Mouse (Mus musculus) ES-Bruce4 (cell line): ENCODE measurements around the gene Dcdc2a.

Experiments used
- CTCF ChIP-seq: IDR thresholded peaks from one replicate; pipeline ENCODE4 v1.8.1; 2011; ENCODE audit warnings: low read depth, low read length
- EP300 ChIP-seq: IDR thresholded peaks from 2 replicates; pipeline ENCODE4 v1.6.1; 2011; ENCODE audit warnings: low read depth, low read length; ENCODE audit not compliant: insufficient read depth
- POLR2A ChIP-seq: IDR thresholded peaks from one replicate; pipeline ENCODE4 v1.8.1; 2011; ENCODE audit warnings: low read length; ENCODE audit not compliant: insufficient read depth

DNA sequence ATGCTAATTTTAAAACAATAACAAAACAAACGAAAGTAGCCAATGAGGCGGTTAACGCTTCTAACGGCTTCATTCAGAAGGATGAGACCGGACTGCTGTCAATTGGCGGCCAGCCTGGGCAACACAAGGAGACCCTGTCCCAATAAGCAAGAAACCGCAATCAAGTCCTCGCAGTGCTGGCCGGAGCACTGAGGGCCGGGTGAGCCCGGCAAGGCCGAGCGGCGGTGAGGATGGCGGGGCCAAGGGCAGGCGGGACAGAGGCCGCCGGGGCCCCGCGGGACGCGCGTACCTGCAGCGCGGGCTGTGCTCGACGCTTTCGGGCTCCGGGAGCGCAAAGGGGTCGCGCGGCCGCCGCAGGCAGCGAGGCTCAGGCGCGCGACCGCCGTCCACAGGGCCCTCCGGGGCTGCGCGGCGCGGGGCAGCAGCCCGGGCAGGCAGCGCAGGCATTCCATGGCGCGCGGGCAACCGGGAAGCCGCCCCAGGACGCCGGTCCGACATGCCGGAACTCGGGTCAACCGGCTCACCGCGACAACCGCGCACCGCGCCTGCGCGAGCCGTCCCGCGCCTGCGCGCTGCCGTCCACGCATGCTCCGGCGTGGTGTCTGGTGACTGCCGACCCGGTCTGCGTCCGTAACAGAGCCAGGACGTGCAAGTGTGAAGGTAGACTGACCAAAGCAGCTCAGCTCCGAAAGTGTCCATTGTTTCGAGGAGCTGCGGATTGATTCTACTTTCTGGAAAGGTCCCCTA lies 35.8 kb upstream of the Dcdc2a start, which contains the start of gene Mrs2:
- TF ChIP-seq EP300: peak; percentile 38; the same call in 1 of the 2 replicates
- TF ChIP-seq CTCF: no peak
- TF ChIP-seq POLR2A: no peak
